Mouse (Mus musculus) neutrophil, adult 5-6 weeks (primary cell): Measurements from ENCODE around the gene Speer4a. TPM values are rescaled to one million over a fixed set of nuclear protein-coding genes. Genes with fewer than 3 reads are reported as not detected.
"Not testable (repeated sequence)": the region's sequence is repeated elsewhere in the genome, so short reads cannot be mapped to it uniquely, and the experiment has no call there.

Source experiments
- ATAC-seq: fragments of 151-379, 151-347 bp; 2 replicates; pipeline ENCODE4 v1.8.0; 2017; ENCODE audit warnings: mild to moderate bottlenecking, moderate TSS enrichment; ENCODE audit not compliant: insufficient number of reproducible peaks, poor library complexity, low FRiP score, severe bottlenecking; ENCODE audit errors: extremely low read depth
- total RNA-seq: library from RNA; stranded (forward); fragments of 200-1000 nt; gene quantifications from 2 replicates; pipeline ENCODE4 v1.2.3, GENCODE M21; 2017

Gene Speer4a
- total RNA-seq, result not detected in 2 replicates

DNA sequence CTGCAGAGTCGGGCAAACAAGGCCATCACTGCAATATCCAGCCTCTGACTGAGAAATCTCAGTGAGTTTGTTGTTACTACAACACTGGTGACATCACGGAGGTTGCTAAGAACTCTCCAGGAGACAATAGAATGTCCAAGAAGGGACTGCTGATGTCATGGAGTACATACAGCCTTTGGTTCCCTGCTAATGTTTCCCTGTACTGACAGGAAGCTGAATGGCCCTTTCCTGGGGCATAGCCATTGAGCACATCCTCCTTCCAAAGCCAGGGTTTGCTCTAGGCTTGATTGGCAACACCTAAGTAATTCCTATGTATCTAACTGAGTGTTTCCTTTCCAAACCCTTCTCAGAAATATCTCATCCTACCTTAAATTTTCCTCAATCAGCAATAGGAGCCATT lies at the start of gene Speer4a:
TSS of gene Speer4a (minus strand) at position 101 of the 400 bp plus-strand sequence.
- ATAC-seq, result not testable (repeated sequence)

DNA sequence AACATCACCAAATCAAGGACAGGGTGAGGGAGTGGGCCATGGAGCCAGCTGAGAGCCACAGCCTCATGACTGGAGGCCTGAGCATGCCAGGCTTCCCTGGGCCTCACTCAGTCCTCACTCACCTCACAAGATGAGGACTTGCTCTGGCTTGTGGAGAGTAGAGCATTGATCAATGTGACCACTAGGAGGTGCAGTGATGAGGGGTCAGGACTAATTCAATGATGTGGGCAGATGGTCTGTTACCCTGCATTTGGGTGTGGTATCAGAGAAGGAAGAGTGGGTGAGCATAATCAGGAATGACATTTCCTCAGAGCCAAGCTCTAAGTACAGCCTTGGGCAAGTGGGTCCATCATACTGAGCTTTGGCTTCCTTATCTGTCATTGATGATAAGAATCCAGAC lies 39.7 kb upstream of the Speer4a start:
- not testable (repeated sequence) for ATAC-seq

DNA sequence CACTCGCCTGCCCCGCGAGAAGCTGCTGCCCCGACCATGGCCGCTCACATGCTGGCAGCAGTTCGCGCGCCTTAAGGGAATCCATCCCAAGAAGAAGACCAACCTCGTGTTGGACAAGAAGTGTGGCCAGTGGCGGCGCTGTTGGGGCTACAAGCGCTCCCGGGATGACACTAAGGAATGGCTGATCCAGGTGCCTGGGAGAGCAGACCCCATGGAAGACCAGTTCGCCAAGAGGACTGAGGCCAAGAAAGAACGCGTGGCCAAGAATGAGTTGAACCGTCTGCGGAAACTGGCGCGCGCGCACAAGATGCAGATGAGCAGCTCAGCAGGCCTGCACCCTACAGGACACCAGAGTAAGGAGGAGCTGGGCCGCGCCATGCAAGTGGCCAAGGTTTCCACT lies 31.4 kb upstream of the Speer4a start:
- no peak for ATAC-seq

DNA sequence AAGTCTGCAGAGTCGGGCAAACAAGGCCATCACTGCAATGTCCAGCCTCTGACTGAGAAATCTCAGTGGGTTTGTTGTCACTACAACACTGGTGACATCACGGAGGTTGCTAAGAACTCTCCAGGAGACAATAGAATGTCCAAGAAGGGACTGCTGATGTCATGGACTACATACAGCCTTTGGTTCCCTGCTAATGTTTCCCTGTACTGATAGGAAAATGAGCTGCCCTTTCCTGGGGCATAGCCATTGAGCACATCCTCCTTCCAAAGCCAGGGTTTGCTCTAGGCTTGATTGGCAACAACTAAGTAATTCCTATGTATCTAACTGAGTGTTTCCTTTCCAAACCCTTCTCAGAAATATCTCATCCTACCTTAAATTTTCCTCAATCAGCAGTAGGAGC lies 19.1 kb upstream of the Speer4a start, which contains the start of gene Gm7347:
TSS of gene Gm7347 (minus strand) at position 101 of the 400 bp plus-strand sequence.
- ATAC-seq, result not testable (repeated sequence)

DNA sequence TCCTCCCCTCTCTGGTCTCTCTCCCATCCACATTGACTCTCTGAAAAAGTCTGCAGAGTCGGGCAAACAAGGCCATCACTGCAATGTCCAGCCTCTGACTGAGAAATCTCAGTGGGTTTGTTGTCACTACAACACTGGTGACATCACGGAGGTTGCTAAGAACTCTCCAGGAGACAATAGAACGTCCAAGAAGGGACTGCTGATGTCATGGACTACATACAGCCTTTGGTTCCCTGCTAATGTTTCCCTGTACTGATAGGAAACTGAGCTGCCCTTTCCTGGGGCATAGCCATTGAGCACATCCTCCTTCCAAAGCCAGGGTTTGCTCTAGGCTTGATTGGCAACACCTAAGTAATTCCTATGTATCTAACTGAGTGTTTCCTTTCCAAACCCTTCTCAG lies 16.5 kb downstream of the Speer4a start, which contains the start of gene Gm5862:
TSS of gene Gm5862 (minus strand) at position 101 of the 400 bp plus-strand sequence.
- ATAC-seq, result not testable (repeated sequence)

DNA sequence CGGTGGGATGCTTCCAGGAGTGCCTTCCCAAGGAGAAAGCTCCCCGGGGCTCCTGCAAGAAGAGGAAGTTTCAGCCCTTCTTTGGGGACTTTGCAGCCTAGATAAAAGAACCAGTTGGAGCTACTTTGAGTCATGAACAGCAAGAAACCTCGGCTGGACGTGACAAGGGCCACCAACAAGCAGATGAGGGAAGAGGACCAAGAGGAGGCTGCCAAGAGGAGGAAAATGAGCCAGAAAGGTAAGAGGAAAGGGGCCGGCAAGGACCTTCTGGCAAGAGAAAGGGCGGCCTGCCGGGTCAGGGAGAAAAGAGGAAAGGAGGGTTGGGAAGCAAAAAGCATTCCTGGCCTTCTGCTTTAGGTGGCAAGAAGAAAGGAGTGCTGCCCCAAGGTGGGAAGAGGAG lies 31.7 kb downstream of the Speer4a start:
- peak; percentile 33; the same call in 1 of the 2 replicates for ATAC-seq

DNA sequence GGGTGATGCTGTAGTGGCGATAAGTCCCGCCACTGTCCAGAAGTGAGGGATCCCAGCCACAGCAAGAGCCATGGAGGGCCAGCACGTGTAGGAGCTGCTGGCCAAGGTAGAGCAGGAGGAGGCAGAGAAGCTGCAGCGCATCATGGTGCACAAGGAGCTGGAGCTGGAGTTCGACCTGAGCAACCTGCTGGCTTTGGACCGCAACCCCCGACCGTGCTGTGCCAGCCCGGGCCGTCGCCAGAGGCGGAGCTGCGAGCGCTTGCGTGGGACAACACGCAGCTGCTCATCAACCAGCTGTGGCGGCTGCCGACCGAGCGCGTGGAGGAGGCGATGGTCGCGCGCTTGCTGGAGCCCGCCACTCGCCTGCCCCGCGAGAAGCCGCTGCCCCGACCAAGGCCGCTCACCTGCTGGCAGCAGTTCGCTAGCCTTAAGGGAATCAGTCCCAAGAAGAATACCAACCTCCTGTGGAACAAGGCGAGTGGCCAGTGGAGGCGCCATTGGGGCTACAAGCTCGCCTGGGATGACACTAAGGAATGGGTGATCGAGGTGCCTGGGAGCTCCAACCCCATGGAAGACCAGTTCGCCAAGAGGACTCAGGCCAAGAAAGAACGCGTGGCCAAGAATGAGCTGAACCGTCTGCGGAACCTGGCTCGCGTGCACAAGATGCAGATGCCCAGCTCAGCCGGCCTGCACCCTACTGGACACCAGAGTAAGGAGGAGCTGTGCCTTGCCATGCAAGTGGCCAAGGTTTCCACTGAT lies 32.2 kb downstream of the Speer4a start:
- peak; percentile 53 for ATAC-seq

DNA sequence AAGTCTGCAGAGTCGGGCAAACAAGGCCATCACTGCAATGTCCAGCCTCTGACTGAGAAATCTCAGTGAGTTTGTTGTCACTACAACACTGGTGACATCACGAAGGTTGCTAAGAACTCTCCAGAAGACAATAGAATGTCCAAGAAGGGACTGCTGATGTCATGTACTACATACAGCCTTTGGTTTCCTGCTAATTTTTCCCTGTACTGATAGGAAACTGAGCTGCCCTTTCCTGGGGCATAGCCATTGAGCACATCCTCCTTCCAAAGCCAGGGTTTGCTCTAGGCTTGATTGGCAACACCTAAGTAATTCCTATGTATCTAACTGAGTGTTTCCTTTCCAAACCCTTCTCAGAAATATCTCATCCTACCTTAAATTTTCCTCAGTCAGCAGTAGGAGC lies 34.7 kb downstream of the Speer4a start, which contains the start of gene Gm1979:
TSS of gene Gm1979 (minus strand) at position 101 of the 400 bp plus-strand sequence.
- not testable (repeated sequence) for ATAC-seq

DNA sequence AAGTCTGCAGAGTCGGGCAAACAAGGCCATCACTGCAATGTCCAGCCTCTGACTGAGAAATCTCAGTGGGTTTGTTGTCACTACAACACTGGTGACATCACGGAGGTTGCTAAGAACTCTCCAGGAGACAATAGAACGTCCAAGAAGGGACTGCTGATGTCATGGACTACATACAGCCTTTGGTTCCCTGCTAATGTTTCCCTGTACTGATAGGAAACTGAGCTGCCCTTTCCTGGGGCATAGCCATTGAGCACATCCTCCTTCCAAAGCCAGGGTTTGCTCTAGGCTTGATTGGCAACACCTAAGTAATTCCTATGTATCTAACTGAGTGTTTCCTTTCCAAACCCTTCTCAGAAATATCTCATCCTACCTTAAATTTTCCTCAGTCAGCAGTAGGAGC lies 50.8 kb downstream of the Speer4a start, which contains the start of gene Gm21698:
TSS of gene Gm21698 (minus strand) at position 101 of the 400 bp plus-strand sequence.
- ATAC-seq, result not testable (repeated sequence)

Other genes with a start within 250 kb of the Speer4a start
- gene Gm21663, start 97.2 kb downstream of the Speer4a start, total RNA-seq, result 0.23 TPM in 1 of 2 replicates, not detected in the other
- 0.23 TPM in 1 of 2 replicates, not detected in the other for gene Gm21671, start 85.1 kb downstream of the Speer4a start, total RNA-seq
- gene Gm21680, start 66.9 kb downstream of the Speer4a start, total RNA-seq, result not detected in 2 replicates
- gene Gm21698, start 50.9 kb downstream of the Speer4a start, total RNA-seq, result not detected in 2 replicates
- gene Gm1979, start 34.8 kb downstream of the Speer4a start, total RNA-seq, result not detected in 2 replicates
- not detected in 2 replicates for gene Gm5862, start 16.6 kb downstream of the Speer4a start, total RNA-seq
- gene Gm7347, start 19.0 kb upstream of the Speer4a start, total RNA-seq, result not detected in 2 replicates
- gene Gm10471, start 49.7 kb upstream of the Speer4a start, total RNA-seq, result not detected in 2 replicates
- not detected in 2 replicates for gene 5031410I06Rik, start 65.8 kb upstream of the Speer4a start, total RNA-seq
- gene Gm10220, start 81.9 kb upstream of the Speer4a start, total RNA-seq, result not detected in 2 replicates
- gene Gm7361, start 218.1 kb upstream of the Speer4a start, total RNA-seq, result not detected in 2 replicates